Mouse (Mus musculus) spleen, adult 18-20 months (tissue): ENCODE data around the gene Sh2d4b.
A peak's percentile ranks its signal among the peaks of the same experiment; 100 is the strongest.

Experiments
- DNase-seq, 2 experiments: peaks; one replicate each; pipeline ENCODE4 v3.0.0; 2022; ENCODE audit warnings: mixed read lengths in 2 of 2

The Sh2d4b gene

GRCm38 (mm10) chr14:40893196-40893595 is at the start of gene Sh2d4b:
Sh2d4b (minus strand) TSS chr14:40893266.
- no peak for DNase-seq

- DNase-seq, result no peak
These were observed 49.4 kb upstream of the Sh2d4b start for GRCm38 (mm10) chr14:40942429-40942828.

GRCm38 (mm10) chr14:40938380-40938987 is 45.4 kb upstream of the Sh2d4b start:
- no peak for DNase-seq

GRCm38 (mm10) chr14:40937052-40937451 is 44.0 kb upstream of the Sh2d4b start:
- DNase-seq, result no peak

- DNase-seq, result no peak
These were observed 42.4 kb upstream of the Sh2d4b start for GRCm38 (mm10) chr14:40935481-40935880.

- DNase-seq, result no peak
These were observed 42.0 kb upstream of the Sh2d4b start for GRCm38 (mm10) chr14:40935054-40935453.

GRCm38 (mm10) chr14:40933328-40933727 is 40.3 kb upstream of the Sh2d4b start:
- DNase-seq, result no peak

GRCm38 (mm10) chr14:40932225-40932624 is 39.2 kb upstream of the Sh2d4b start:
- DNase-seq, result no peak

- DNase-seq, result no peak
These were observed 38.2 kb upstream of the Sh2d4b start for GRCm38 (mm10) chr14:40931115-40931829.

- DNase-seq, result no peak
These were observed 36.9 kb upstream of the Sh2d4b start for GRCm38 (mm10) chr14:40929943-40930342.

- DNase-seq, result no peak
These were observed 35.8 kb upstream of the Sh2d4b start for GRCm38 (mm10) chr14:40928897-40929296.

- no peak for DNase-seq
These were observed 34.0 kb upstream of the Sh2d4b start for GRCm38 (mm10) chr14:40927041-40927440.

- peak; percentile 44 to 50 for DNase-seq
These were observed 31.5 kb upstream of the Sh2d4b start for GRCm38 (mm10) chr14:40924378-40925113.

- DNase-seq, result no peak
These were observed 28.2 kb upstream of the Sh2d4b start for GRCm38 (mm10) chr14:40921241-40921640.

- DNase-seq, result no peak
These were observed 26.5 kb upstream of the Sh2d4b start for GRCm38 (mm10) chr14:40919521-40919920.

- DNase-seq, result no peak
These were observed 25.4 kb upstream of the Sh2d4b start for GRCm38 (mm10) chr14:40918477-40918876.

GRCm38 (mm10) chr14:40917632-40918031 is 24.6 kb upstream of the Sh2d4b start:
- peak; percentile 79 to 95 for DNase-seq

GRCm38 (mm10) chr14:40916667-40917066 is 23.6 kb upstream of the Sh2d4b start:
- no peak for DNase-seq

- DNase-seq, result no peak
These were observed 22.8 kb upstream of the Sh2d4b start for GRCm38 (mm10) chr14:40915838-40916237.

GRCm38 (mm10) chr14:40914701-40915100 is 21.6 kb upstream of the Sh2d4b start:
- DNase-seq, result no peak

GRCm38 (mm10) chr14:40913709-40914108 is 20.6 kb upstream of the Sh2d4b start:
- no peak for DNase-seq

GRCm38 (mm10) chr14:40911529-40911928 is 18.5 kb upstream of the Sh2d4b start:
- no peak for DNase-seq

- no peak for DNase-seq
These were observed 15.7 kb upstream of the Sh2d4b start for GRCm38 (mm10) chr14:40908763-40909162.

- no peak for DNase-seq
These were observed 13.7 kb upstream of the Sh2d4b start for GRCm38 (mm10) chr14:40906770-40907169.
